Mouse (Mus musculus): ENCODE results near the gene Gm20425. TPM values are rescaled to one million over a fixed set of nuclear protein-coding genes. Genes with fewer than 3 reads are reported as not detected.

The Gm20425 gene
- polyA plus RNA-seq, 1 experiment from 2014 or later = 1.6 TPM

DNA sequence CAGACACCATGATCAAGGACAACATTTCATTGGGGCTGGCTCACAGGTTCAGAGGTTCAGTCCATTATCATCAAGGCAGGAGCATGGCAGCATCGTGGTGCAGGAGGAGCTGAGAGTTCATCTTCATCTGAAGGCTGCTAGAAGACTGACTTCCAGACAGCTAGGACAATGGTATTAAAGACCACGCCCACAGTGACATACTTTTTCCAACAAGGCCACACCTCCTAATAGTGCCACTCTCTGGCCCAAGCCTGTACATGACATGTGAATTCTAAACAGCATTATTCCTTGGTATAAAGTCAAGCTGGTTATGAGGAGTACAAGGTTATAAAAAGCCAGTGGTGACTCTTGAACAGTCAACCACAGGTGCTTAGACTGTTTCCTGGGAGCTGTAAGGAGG is 75.5 kb downstream of the Gm20425 start:
- no peaks in the 10 kb centered on the region for H3K36me3 ChIP-seq (ENCODE audit: control insufficient read depth, insufficient read depth, low read length)
- H3K4me1 ChIP-seq (replicated peaks; ENCODE audit: control insufficient read depth, insufficient read depth, low read length) = no peaks in the 10 kb centered on the region
- H3K27me3 ChIP-seq (ENCODE audit: control insufficient read depth, insufficient read depth, low read length) = no peaks in the 10 kb centered on the region
- H3K4me3 ChIP-seq (ENCODE audit: low read depth, low read length) = no peak overlapping the region
- no peak overlapping the region for H3K9ac ChIP-seq (ENCODE audit: low read depth, low read length)
- 92% methylated on average over 2 of the region's 2 CpGs for WGBS
- no peaks in the 10 kb centered on the region for H3K9me3 ChIP-seq (ENCODE audit: control insufficient read depth, low read length)
- no peak overlapping the region for H3K4me2 ChIP-seq (replicated peaks; ENCODE audit: low read depth, low read length)
- DNase-seq (ENCODE audit: low spot score) = no peak
- ATAC-seq (ENCODE audit: low FRiP score) = no peak
- no peak overlapping the region for H3K27ac ChIP-seq (ENCODE audit: low read depth, low read length)

DNA sequence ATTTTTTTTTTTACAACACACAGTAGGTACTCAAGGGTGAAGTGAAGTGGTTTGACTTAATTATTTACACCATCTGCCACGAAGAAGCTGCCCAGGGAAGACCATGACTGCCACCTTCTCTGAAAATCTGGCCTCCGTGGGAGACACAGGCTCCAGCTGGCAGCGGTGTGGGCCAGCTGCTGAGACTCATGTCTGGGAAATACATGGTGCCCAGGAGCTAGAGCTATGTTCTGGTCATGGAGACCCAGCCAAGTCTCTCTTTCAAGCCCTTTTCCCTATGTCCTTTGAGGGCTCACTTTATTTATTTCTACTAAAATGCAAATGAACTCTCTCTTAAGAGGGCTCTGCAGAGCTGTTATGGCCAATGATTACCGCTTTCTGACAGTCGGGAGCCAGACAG is 76.8 kb downstream of the Gm20425 start:
- DNase-seq (ENCODE audit: low spot score) (no peak), ATAC-seq (ENCODE audit: low FRiP score) (no peak)
- Histone ChIP-seq H3K4me3 (ENCODE audit: low read depth, low read length) (no peak overlapping the region), H3K36me3 (ENCODE audit: control insufficient read depth, insufficient read depth, low read length) (no peaks in the 10 kb centered on the region), H3K9me3 (ENCODE audit: control insufficient read depth, low read length) (no peaks in the 10 kb centered on the region), H3K27me3 (ENCODE audit: control insufficient read depth, insufficient read depth, low read length) (no peaks in the 10 kb centered on the region), H3K9ac (ENCODE audit: low read depth, low read length) (no peak overlapping the region), H3K4me2 (replicated peaks; ENCODE audit: low read depth, low read length) (no peak overlapping the region), H3K27ac (ENCODE audit: low read depth, low read length) (no peak overlapping the region), H3K4me1 (replicated peaks; ENCODE audit: control insufficient read depth, insufficient read depth, low read length) (no peaks in the 10 kb centered on the region)
- 77% methylated on average over 5 of the region's 5 CpGs for WGBS

DNA sequence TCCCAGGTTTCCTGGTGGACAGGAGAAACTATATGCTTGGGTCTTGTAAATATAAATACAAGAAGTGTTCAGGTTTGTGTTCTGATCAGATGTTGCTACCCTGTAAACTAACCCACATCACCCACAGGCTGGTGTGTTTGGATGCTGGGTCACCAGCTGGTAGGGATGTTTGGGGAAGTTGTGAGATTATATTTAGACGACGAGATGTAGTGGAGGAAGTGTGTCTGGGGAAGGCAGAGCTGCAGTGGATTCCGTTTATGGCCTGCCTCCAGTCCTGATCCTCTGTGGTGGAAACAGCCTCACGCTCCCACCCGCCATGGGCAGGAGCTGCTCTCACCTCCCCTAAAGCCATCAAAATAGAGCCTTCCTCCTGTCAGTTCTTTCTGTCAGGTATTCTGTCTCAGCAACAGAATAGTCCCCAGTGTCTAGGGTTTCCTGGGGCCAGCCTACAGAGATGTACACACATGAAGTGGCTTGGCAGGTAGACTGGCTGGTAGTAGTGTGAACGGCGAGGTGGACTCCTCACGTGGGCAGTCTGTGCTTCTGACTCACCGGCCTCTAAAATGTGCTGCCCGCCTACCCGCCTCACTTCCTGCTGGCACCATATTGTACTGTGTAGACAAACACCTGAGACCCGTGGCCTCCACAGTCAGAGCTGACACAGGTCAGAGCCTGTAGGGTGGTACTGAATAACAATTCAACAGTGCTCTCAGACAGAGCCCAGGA is 80.9 kb downstream of the Gm20425 start:
- Histone ChIP-seq H3K4me1 (replicated peaks; ENCODE audit: control insufficient read depth, insufficient read depth, low read length) (peaks cover 8% of the 10 kb centered on the region), H3K9me3 (ENCODE audit: control insufficient read depth, low read length) (no peaks in the 10 kb centered on the region), H3K4me3 (ENCODE audit: low read depth, low read length) (no peak overlapping the region), H3K27ac (ENCODE audit: low read depth, low read length) (no peak overlapping the region), H3K27me3 (ENCODE audit: control insufficient read depth, insufficient read depth, low read length) (no peaks in the 10 kb centered on the region), H3K4me2 (replicated peaks; ENCODE audit: low read depth, low read length) (no peak overlapping the region), H3K36me3 (ENCODE audit: control insufficient read depth, insufficient read depth, low read length) (no peaks in the 10 kb centered on the region), H3K9ac (ENCODE audit: low read depth, low read length) (no peak overlapping the region)
- 90% methylated on average over 12 of the region's 12 CpGs for WGBS
- DNase-seq (ENCODE audit: low spot score) = no peak
- ATAC-seq (ENCODE audit: low FRiP score) = no peak

DNA sequence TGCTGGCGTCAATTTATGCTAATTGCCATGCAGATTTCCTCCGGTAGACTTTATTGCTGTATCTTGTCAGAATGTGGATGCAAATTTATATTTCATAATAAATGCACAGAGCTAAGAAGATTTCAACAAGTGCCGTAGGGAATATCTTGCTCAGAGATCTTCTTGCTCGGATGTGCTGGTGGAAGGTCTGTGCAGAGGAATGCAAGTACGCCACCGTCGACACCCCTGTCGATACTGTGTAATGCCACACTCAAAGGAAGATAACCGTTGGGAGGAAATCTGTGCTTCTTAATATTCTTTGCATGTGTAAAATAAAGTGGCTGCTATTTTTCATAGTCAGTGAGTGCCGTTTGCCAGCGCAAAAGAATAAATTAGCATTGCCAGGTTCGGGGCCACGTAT is 83.0 kb downstream of the Gm20425 start:
- Histone ChIP-seq H3K27me3 (ENCODE audit: control insufficient read depth, insufficient read depth, low read length) (no peaks in the 10 kb centered on the region), H3K9me3 (ENCODE audit: control insufficient read depth, low read length) (no peaks in the 10 kb centered on the region), H3K4me1 (replicated peaks; ENCODE audit: control insufficient read depth, insufficient read depth, low read length) (peaks cover 8% of the 10 kb centered on the region), H3K4me2 (replicated peaks; ENCODE audit: low read depth, low read length) (no peak overlapping the region), H3K9ac (ENCODE audit: low read depth, low read length) (no peak overlapping the region), H3K27ac (ENCODE audit: low read depth, low read length) (peak overlapping the region; percentile 74), H3K4me3 (ENCODE audit: low read depth, low read length) (no peak overlapping the region), H3K36me3 (ENCODE audit: control insufficient read depth, insufficient read depth, low read length) (no peaks in the 10 kb centered on the region)
- 57% methylated on average over 13 of the region's 13 CpGs for WGBS
- DNase-seq (ENCODE audit: low spot score) (no peak), ATAC-seq (ENCODE audit: low FRiP score) (peak; percentile 53)

DNA sequence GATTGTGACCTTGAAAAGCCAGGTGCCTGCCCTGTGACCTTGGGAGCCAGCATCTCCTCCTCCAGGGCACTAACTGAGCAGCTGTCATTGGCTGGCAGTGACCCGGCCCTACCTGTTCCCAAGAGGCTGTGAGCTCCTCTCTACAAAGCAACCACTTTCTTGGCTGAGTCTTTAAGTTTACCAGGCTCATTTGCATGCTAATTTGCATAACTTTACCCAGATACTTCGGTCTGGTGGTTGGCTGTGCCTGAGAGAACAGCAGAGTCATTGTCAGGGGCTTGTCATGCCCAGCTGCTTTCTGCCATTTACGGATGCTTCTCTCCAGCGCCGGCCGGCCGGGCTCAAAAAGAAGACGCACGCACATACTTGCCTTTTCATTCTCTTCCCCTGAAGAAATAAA is 83.4 kb downstream of the Gm20425 start:
- no peaks in the 10 kb centered on the region for H3K27me3 ChIP-seq (ENCODE audit: control insufficient read depth, insufficient read depth, low read length)
- 14% methylated on average over 9 of the region's 9 CpGs for WGBS
- no peak overlapping the region for H3K4me2 ChIP-seq (replicated peaks; ENCODE audit: low read depth, low read length)
- peak overlapping the region; percentile 74; the same call in 1 of the 2 replicates for H3K27ac ChIP-seq (ENCODE audit: low read depth, low read length)
- H3K36me3 ChIP-seq (ENCODE audit: control insufficient read depth, insufficient read depth, low read length) = no peaks in the 10 kb centered on the region
- DNase-seq (ENCODE audit: low spot score) (peak; percentile 69), ATAC-seq (ENCODE audit: low FRiP score) (peak; percentile 86)
- no peak overlapping the region for H3K9ac ChIP-seq (ENCODE audit: low read depth, low read length)
- H3K4me1 ChIP-seq (replicated peaks; ENCODE audit: control insufficient read depth, insufficient read depth, low read length) = peaks cover 8% of the 10 kb centered on the region
- H3K9me3 ChIP-seq (ENCODE audit: control insufficient read depth, low read length) = no peaks in the 10 kb centered on the region
- no peak overlapping the region for H3K4me3 ChIP-seq (ENCODE audit: low read depth, low read length)

DNA sequence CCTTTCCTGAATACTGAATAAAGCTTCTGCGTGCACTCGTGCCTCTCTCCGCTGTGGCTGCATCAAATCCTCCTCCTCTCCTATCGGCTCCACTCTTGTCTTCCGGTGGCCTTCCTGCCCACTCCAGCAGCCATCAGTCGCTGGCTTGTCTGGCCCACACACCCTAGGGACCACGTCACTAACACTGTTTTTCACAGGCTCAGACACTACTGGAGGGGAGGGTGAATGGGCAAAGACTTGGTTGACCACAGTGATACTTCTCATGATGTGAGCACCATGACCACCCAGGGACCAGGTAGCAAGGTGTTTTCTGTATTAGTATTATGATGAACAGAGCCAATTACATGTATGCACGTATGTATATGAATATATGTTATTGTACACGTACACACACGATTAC is 83.8 kb downstream of the Gm20425 start:
- Histone ChIP-seq H3K9ac (ENCODE audit: low read depth, low read length) (peak overlapping the region; percentile 20; the same call in 1 of the 2 replicates), H3K36me3 (ENCODE audit: control insufficient read depth, insufficient read depth, low read length) (no peaks in the 10 kb centered on the region), H3K27me3 (ENCODE audit: control insufficient read depth, insufficient read depth, low read length) (no peaks in the 10 kb centered on the region), H3K4me2 (replicated peaks; ENCODE audit: low read depth, low read length) (no peak overlapping the region), H3K4me1 (replicated peaks; ENCODE audit: control insufficient read depth, insufficient read depth, low read length) (peaks cover 8% of the 10 kb centered on the region), H3K9me3 (ENCODE audit: control insufficient read depth, low read length) (no peaks in the 10 kb centered on the region), H3K4me3 (ENCODE audit: low read depth, low read length) (no peak overlapping the region), H3K27ac (ENCODE audit: low read depth, low read length) (peak overlapping the region; percentile 37)
- peak; percentile 47 for ATAC-seq (ENCODE audit: low FRiP score)
- DNase-seq (ENCODE audit: low spot score) = peak; percentile 29
- 69% methylated on average over 10 of the region's 10 CpGs for WGBS

DNA sequence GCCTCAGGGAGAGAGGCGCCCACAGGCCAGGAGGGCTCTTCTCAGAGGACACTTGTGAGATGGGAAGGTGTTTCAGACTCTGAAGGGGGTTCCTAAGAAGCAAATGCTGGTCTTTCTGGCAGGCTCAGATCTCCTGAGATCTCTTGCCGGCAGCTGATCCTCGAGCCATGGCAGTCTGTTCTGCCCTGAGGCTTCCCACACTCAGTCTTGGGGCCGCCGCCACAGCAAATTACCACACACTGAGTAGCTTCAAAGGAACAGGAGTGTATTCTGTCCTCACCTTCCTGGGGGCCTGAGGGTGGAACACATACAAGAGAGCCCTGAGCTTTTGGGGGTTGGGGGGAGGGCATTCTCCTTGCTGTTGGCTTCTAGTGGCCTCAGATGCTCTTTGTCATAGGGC is 84.8 kb downstream of the Gm20425 start:
- Histone ChIP-seq H3K9me3 (ENCODE audit: control insufficient read depth, low read length) (no peaks in the 10 kb centered on the region), H3K4me3 (ENCODE audit: low read depth, low read length) (no peak overlapping the region), H3K36me3 (ENCODE audit: control insufficient read depth, insufficient read depth, low read length) (no peaks in the 10 kb centered on the region), H3K9ac (ENCODE audit: low read depth, low read length) (no peak overlapping the region), H3K4me2 (replicated peaks; ENCODE audit: low read depth, low read length) (no peak overlapping the region), H3K4me1 (replicated peaks; ENCODE audit: control insufficient read depth, insufficient read depth, low read length) (peaks cover 8% of the 10 kb centered on the region), H3K27me3 (ENCODE audit: control insufficient read depth, insufficient read depth, low read length) (no peaks in the 10 kb centered on the region), H3K27ac (ENCODE audit: low read depth, low read length) (peak overlapping the region; percentile 37)
- 49% methylated on average over 5 of the region's 5 CpGs for WGBS
- no peak for DNase-seq (ENCODE audit: low spot score)
- ATAC-seq (ENCODE audit: low FRiP score) = no peak

DNA sequence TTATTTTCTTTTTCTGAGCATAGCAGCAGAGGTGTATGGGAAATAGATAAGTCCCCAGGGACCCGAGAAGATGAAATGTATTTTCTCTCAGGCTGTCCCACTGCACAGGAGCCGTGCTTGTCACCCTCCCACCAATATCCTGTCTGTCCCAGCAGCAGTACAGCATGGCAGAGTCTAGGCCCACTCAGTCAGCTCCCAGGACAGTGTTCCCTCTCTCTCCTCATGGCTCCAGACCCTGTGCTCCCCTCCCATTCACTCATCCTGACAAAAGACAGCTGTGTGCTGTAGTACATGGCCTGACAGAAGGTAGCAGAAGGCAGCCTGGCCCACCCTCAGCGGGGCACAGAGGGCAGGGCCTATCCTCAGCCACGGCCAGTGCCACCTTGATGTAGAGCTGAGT is 86.2 kb downstream of the Gm20425 start:
- 51% methylated on average over 4 of the region's 4 CpGs for WGBS
- Histone ChIP-seq H3K27ac (ENCODE audit: low read depth, low read length) (peak overlapping the region; percentile 4; the same call in 1 of the 2 replicates), H3K27me3 (ENCODE audit: control insufficient read depth, insufficient read depth, low read length) (no peaks in the 10 kb centered on the region), H3K36me3 (ENCODE audit: control insufficient read depth, insufficient read depth, low read length) (no peaks in the 10 kb centered on the region), H3K9me3 (ENCODE audit: control insufficient read depth, low read length) (no peaks in the 10 kb centered on the region), H3K9ac (ENCODE audit: low read depth, low read length) (no peak overlapping the region), H3K4me2 (replicated peaks; ENCODE audit: low read depth, low read length) (no peak overlapping the region), H3K4me3 (ENCODE audit: low read depth, low read length) (no peak overlapping the region), H3K4me1 (replicated peaks; ENCODE audit: control insufficient read depth, insufficient read depth, low read length) (peaks cover 12% of the 10 kb centered on the region)
- no peak for DNase-seq (ENCODE audit: low spot score)
- no peak for ATAC-seq (ENCODE audit: low FRiP score)

DNA sequence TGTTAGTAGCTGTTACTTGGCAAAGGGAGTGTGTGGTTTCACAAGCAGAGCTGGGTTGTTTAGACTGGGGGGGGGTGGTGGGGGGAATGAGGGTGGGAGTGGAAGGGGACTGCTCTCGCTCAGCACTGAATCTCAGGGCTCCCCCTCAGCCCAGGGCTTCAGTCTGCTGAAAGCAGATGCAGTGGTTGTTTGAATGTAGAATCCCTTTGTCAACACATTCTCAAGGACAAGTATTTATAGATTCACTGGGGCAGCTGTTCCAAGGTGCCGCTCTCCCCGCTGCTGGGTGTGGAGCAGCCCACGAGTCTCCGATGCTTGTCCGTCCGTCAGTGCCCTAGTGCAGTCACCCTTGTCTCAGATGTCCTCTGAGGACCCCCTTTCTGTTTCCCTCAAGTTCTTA is 88.8 kb downstream of the Gm20425 start:
- Histone ChIP-seq H3K36me3 (ENCODE audit: control insufficient read depth, insufficient read depth, low read length) (no peaks in the 10 kb centered on the region), H3K9me3 (ENCODE audit: control insufficient read depth, low read length) (no peaks in the 10 kb centered on the region), H3K4me1 (replicated peaks; ENCODE audit: control insufficient read depth, insufficient read depth, low read length) (peaks cover 6% of the 10 kb centered on the region), H3K4me2 (replicated peaks; ENCODE audit: low read depth, low read length) (no peak overlapping the region), H3K4me3 (ENCODE audit: low read depth, low read length) (no peak overlapping the region), H3K27ac (ENCODE audit: low read depth, low read length) (no peak overlapping the region), H3K9ac (ENCODE audit: low read depth, low read length) (no peak overlapping the region), H3K27me3 (ENCODE audit: control insufficient read depth, insufficient read depth, low read length) (no peaks in the 10 kb centered on the region)
- WGBS = 91% methylated on average over 7 of the region's 7 CpGs
- ATAC-seq (ENCODE audit: low FRiP score) (no peak), DNase-seq (ENCODE audit: low spot score) (no peak)
